Mouse (Mus musculus): ENCODE data around the gene Nhsl2.
"Not testable (repeated sequence)": the region's sequence is repeated elsewhere in the genome, so short reads cannot be mapped to it uniquely, and the experiment has no call there.

Nhsl2 gene

DNA sequence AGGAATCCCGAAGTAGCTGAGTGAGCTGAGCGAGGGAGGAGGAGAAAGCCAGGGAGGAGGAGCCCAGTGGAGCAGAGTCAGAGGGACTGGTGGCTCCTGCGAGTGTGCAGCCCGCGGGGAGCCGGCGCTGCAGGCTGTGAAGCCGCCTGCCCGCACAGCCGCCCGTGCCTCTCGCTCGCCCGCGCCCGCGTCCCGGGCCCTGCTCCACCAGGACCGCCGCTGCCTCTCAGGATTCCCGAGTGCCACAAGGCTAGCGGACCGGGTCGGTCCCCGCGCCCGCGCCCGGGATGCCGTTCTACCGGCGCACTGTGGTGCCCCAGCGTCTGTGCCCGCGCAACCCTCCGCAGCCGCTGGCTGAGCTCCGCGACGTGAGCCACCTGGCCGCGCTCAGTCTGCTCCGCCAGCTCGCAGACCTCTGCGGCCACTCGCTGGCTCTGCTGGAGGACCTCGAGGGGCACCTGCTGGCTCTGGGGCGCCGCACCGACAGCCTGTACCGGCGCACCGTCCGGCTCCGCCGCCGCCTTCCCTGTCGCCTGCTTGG, at the start of gene Nhsl2:
Nhsl2 (plus strand) TSS at position 105 of the 541 bp plus-strand sequence.
- peak in 1 of 2 experiments; percentile 16 for DNase-seq (ENCODE audit: low spot score in 2 of 2)

DNA sequence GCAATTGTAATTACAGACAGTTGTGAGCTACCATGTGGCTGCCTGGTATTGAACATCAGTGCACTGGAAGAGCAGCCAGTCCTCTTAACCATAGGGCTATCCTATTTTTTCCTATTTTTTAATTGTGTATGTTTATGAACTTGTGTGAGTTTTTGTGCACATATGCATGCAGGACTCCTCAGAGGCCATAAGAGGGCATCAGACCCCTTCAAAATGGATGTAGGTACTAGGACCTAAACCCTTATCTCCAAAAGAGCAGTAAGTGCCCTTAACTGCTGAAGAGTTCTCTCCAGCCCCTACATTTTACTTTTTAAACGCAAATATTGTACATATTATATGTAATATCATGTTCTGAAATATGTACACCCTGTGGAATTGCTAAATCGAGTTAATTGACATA, 43.7 kb upstream of the Nhsl2 start:
- no peak for DNase-seq (ENCODE audit: low spot score in 2 of 2)

DNA sequence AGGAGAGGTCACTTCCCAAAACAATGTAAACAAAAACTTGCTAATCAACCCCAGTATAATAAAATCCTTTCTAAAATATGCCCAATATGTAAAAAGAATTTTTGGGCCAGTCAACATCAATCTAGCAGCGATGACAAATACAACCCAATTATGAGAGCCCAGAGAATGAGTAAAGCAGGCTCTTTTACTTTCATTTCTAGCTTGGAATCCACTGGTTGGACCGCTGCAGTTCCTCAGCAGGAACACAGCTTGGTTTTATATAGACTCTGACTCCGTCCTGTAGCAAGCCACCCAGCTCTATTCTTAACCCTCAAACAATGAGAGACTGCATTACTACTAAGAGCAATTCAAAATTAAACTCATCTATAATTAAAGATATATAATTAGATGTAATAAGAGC, 37.4 kb upstream of the Nhsl2 start:
- DNase-seq (ENCODE audit: low spot score in 2 of 2) = no peak

DNA sequence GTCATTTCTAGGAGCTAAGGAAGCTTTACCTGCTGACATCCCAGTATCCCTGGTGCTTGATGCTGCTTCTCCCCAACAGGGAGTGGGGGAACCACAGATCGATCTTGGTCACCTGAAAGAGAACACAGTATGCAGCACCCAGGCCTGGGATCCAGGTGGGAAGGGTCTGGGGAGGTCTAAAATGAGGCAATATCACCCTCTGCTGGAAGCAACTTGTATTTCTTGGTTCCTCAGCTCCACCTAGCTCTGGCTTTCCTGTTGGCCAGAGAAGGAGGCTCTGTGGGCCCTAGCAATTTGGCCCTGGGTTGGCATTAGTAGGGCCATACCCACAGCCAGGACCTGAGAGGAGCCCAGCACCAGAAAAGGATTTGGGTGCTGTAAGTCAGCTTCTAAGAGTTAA, 30.0 kb upstream of the Nhsl2 start:
- no peak for DNase-seq (ENCODE audit: low spot score in 2 of 2)

DNA sequence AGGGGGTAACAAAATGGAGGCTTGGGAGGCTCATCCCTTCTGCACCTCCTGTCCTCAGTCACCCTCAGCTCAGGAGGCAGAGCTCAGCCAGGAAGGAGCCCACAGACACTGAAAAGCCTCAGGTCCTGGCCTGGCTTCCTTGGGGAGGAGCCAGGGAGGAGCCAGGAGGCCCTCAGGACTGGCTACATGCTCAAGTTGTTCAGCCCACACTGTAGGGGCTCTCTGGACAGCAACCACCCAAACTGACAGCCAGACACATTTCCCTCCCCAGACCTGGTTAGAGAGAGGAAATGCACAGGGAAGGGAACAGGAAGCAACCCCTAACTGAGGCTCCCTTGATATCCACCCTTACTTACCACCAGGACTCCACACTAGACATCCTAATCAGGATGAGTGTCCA, 29.2 kb upstream of the Nhsl2 start:
- DNase-seq (ENCODE audit: low spot score in 2 of 2) = not testable (repeated sequence)

DNA sequence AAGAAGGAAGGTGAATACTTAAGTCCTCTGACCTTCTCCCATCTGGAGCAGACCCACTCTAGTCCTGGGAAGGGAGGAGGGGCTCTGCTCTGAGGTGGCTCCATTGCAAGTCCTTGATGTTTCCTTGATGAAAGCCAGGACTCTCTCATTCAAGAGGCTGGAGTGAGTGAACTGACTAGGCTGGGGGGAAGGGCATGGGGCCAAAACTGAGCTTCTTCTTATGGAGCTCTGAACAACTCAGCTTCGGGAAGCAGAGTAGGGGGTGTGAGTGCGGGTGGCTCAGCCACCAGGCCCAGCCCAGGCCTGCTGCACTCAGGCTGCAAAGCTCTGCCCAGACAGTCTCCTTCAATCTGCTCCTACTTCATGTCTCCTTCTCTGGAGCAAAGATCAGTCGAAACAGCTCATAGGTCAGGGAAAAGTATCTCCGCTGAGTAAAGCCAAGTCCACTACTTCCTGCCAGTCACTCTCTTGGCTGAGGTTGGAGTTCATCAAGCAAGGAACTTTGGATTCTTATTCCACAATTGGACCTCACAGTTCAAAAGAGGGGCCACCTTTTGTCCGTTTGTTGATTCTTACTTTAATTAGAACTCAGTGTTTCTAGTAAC, 1.9 kb upstream of the Nhsl2 start:
- DNase-seq (ENCODE audit: low spot score in 2 of 2) = no peak

DNA sequence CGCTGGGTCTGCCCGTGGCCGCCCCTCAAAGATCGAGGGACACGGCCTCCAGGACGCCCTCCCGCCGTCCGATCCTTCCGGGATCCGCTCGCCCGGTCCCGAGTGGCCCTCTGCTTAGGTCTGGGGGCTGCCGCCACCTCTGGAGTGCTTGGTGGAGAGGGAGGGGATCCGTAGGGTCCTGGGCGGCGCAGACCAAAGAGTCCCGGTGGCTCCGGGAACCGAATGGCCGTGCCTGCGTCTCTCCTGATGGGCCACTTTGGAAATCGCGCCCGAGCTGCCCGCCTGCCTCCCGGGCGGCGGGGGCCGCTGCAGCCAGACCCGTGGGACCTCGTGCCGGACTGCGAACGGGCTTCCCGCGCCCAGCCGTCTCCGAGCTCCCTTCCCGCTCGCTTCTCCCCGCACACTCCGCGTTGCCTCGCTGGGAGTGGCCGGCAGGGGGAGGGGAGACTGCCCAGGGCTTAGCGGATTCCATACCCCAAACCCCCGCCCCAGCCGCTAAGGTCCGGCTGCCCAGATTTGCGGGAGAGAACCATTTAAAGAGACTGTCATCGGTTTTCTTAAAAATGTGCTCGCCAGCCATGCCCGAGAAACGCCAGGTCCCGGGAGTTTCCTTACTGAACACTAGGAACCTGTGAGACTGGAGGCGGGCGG, 841 bp downstream of the Nhsl2 start:
- no peak for DNase-seq (ENCODE audit: low spot score in 2 of 2)

DNA sequence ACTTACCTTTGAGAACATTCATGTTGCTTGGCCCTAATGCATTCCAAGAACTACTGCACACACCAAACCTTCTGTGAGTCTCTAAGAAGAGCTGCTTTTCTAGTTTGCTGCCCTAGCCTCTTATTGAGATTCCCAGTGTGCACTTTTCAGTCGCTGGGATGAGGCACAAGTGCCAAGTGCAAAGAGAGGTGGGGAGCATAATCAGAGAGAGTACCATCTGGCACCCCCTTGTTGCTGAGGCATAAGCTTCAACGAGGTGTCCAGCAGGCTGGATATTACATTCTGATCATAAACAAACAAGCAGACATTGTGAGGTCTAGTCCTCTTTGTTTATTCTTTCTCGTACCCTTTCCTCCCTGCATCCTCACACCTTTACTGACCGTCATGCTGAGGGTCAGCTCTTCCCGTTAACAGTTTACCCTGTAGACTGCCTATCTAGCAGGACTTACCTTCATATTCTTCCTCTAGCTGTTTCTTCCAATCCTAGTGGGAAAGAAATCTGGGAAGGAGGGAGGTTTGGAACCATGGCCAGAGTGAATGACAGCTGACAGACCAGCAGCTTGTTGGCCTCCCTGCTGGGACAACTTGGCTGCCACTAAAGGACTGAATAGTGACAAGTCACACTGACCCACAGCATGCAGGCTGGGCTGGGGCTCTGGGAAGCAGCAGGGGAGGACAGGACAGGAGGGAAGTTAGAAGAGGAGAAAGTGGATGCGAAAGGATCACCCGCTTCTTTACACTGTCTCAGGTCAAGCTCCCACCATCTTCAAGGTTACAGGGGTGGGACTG, 2.6 kb downstream of the Nhsl2 start:
- DNase-seq (ENCODE audit: low spot score in 2 of 2) = no peak

DNA sequence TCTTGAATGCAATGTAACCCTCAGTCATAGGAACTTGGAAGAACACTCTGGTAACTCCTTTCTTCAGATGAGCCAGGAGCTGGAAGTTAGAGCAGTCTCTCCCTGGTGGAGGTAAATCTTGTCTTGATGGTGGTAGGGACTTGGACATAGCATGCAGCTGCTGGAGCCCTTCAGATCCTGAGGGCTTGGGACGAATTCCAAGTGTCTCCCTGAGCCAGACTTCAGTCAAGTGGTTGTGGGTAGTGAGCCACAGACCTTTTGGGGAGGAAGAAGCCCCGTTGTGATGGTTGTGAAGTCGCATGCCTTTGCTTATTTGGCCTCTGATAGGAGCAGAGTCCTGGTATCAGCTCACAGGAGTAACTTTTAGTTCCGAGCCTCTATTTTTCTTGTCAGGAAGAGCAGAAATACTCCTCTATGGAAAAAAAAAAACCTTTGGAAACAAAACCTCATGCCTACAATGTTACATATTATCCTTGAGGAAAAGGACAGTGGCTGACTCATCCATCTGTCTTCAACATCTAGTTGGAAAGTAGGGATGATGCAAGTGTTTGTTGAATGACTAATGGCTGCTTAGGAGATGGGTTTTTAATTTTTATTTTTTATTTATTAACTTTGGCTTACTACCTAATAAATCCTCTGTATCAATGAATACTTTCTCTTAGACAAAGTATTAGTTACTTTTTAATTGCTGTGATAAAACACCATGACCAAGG, 14.6 kb downstream of the Nhsl2 start:
- DNase-seq (ENCODE audit: low spot score in 2 of 2) = no peak

DNA sequence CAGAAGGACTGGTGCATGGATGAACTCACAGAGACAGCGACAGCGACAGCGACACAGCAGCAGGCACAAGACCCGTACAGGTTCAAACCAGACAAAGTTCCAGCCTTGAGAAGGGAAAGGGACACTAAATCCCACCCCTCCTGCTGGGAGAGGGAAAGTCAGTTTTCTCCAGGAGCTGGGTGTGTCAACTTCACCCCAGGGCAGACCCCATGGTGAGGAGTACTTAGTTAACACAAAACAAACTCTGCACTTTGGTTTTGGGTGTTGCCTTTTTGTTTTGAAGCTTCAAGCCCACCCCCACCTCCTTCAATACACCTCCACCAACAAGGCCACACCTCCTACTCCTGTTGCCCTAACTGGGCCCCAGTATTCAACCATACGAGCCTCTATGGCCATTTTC, 15.6 kb downstream of the Nhsl2 start:
- no peak for DNase-seq (ENCODE audit: low spot score in 2 of 2)

DNA sequence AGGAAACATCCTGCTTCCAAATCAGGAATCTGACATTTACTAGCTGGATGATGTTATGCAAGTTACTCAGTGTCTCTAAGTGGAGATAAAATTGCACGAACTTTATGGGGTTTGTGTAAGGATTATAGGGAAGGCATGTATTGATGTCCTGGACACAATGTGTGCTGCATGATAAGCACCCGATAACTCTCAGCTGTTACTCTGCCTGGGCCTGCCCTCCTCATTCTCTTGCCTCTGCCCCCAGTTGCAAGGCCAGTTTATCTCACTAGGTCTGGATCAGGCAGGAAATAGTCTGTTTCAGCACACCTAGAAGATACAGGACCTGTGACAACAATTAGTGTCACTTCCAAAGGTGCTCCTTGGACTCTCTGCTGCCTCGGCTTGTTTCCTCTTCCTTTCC, 25.0 kb downstream of the Nhsl2 start:
- DNase-seq (ENCODE audit: low spot score in 2 of 2) = no peak

DNA sequence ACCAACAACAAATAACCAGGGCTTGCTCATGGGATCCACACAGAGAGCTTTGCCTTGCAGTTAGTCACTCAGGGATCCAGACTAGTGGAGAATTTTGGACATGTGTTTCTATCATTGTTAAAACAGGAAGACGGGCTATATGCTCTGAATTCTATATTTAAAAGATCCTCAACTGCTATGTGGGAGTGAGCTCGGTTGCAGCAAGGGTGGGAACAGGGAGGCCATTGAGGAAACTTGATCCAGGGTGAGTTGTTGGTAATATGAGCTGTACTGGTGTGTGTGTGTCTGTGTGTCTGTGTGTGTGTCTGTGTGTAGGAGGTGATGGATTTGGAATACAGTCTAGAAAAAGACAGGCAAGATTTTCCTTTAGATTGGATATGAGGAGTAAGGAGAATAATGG, 25.7 kb downstream of the Nhsl2 start:
- no peak for DNase-seq (ENCODE audit: low spot score in 2 of 2)

DNA sequence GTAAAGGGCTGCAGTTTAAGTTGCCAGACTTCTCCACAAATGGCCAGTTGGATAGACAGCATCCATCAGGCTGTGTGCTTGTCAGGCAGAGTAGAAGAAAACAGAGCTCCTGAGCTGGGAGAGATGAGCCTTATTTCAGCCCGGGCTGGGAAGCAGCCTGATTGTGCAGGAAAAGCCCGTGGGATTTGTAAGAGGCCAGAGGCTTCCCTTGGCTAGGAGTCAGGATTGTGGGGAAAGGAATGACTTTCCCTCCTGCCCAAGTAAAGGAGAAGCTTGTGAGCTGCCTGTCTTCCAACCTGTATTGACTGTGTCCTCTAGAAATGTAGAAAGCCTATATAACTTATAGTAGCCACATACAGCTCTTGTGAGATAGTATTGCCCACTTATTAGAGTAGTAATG, 27.0 kb downstream of the Nhsl2 start:
- DNase-seq (ENCODE audit: low spot score in 2 of 2) = no peak

DNA sequence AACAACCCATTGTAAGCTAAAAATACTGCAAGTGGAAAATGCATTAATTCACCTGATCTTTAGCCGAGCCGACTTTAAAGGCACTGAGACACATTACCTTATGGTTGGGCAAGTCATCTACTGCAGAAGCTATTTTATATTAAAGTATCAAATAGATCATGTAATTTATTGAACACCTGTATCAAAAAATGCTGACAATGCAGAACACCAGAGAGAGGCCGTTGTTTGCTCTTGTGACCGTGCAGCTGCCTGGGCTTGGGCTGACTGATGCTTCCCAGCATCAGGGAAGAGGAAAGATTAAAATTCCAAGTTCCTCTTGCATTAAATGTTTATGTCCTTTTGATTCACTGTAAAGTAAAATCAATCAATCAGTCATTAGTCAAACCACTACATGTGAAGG, 28.7 kb downstream of the Nhsl2 start:
- DNase-seq (ENCODE audit: low spot score in 2 of 2) = no peak

DNA sequence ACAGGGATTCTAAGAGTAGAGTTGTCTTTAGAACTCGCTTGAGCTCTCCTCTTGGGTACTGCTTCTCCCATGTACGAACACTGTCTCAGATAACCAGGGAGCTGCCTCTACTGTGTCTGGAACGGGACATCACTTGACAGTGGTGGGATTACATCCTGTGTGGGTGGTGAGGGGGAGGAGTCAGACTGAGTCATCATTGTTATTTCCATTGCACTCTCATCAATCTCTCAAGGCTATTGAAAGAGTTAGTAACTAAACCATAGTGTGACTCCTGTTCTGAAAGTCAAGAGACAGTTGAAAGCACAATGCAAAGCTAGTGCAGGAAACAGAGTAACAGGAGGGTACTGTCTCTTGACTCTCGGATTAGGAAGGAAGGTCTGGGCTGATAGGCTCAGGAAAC, 29.4 kb downstream of the Nhsl2 start:
- no peak for DNase-seq (ENCODE audit: low spot score in 2 of 2)

DNA sequence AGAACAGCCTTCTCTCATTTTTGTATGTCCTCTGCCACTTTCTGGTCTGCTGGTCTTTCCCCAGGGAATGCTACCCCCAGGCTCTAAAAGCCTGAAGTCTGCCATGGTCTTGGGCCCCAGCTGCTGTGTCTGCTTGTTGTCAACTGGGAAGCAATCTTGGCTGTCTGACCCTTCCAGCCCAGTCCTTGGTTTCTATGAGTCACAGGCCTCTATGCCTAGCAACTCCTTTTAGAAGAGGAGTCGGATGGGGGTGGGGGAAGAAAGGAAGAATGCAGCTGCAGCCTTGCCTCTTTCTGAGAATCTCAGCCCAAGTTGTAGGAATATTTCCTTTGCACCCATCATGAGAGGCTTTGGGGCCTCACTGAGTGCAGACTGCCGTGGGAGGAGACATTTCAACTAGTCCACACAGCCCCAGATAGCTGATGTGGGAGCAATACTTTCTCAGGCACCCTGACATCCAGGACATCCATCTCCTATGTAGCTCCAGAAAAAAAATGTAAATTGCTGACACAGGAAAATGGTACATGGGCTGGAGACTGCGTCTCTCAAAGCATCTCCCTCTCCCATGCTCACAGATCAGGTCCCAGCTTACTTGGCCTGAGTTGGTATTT, 33.1 kb downstream of the Nhsl2 start:
- no peak for DNase-seq (ENCODE audit: low spot score in 2 of 2)

DNA sequence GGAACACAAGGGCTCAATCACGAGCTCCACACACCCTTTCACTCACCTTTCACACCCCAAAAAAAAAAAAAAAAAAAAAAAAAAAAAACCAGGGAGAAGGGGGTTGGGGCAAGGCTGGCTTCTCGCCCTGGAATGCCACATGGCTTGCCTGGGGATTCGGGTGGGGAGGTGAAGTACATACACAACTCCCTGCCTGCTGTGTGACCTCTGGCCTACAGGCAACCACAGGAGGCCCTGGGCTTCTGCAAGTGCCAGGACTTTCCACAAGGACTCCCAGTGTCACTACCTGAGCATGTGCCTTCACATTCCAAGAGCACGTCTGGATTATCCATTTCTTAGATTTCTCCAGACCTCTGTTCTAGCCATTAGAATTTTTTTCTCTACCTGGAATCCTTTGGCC, 40.2 kb downstream of the Nhsl2 start:
- no peak for DNase-seq (ENCODE audit: low spot score in 2 of 2)

DNA sequence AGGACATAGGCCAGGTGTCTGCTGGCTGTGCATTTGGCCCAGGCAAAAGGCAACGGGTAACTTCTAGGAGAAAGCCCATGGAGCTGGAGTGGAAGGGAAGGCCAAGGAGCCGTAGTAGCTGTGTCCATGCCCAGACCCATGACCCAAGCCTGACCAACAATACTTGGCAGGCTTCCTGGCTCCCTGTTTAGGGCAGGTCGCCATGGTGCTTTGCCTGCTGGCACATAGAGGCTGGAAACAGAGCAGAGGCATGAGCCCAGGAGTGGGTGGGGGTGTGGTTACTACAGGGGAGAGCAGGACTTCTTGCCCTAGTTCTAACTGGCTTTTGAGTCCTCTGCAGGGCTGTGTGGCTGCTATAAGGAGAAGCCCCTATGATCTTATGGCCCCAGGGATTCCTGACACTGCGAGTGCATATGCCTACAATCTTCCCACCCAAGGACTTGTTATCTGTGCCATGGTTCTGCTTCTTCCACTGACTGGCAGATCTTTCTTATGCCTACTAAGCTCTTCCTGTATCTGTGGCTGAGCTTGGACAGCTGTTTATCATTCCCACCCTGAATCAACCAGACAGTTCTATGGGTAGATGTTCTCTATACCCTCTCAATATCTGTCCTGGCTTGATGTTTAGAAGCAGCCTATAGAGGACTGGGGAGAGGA, 40.8 kb downstream of the Nhsl2 start:
- DNase-seq (ENCODE audit: low spot score in 2 of 2) = peak in 1 of 2 experiments; percentile 12

DNA sequence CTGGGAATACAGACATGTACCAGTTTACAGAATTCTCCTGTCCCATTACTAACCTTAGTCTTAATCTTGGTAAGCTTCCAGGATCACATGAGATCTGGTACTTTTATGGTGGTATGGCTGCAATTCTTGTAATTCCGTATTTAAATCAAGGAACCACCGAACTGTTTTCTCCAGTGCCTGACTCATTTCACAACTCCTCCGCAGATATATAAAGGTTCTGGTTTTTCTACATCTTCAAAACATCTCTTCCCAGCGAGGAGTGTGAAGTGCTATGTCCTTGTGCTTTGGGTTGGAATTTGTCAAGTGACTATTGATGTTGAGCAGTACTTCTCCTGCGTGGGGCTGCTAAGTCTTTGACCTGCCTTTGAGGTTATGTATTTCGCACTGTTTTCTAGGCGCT, 44.6 kb downstream of the Nhsl2 start:
- no peak for DNase-seq (ENCODE audit: low spot score in 2 of 2)

DNA sequence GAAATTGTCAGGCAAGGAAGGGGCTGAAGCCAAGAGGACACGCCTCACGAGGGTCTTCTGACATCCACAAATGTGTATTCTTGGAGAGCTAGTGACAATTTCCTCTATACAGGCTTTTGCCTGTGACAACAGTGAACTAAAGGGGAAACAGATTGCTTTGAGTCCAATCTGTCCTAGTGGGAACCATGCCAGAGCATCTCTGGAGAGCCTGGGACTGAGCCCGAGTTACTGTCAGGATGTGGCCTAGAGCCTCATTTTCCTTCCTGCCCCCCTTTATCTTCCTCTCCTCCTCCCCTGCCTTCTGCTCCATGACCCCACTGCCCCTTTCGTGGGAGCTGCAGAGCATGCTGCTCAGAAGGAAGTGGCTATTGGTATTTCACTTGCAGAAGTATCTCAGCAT, 49.2 kb downstream of the Nhsl2 start:
- no peak for DNase-seq (ENCODE audit: low spot score in 2 of 2)

DNA sequence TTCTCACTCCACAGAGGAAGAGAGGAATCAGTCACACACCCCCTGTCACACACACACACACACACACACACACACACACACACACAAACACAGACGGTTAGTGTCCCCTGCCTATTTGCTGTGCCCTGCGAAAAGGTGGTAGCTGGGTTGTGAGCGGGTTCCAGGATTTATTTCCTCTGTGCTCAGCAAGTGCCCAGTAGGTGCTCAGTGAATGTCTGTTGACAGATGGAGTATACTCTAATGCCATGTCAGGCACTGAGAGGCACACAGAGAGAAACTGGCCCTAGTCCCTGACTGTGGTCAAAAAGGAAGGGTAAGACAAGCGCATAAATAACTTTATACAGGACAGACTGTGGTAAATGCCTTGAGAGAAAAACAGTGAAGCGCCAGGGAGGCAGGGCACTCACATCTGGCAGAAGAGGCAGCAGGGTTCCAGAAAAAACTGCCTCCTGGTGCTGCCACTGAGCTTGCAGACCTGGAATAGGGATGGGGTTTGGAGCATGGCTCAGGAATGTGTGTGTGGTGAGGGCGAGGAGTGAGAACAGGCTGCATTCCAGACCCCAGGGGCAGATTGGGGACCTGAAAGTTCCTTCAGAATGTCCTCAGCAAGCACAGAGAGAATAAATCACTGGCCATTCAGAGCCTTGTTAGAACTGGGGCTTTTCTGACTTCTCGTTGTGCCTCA, 52.8 kb downstream of the Nhsl2 start:
- DNase-seq (ENCODE audit: low spot score in 2 of 2) = no peak

Data from frontal cortex, postnatal 10 days (tissue).